Mouse (Mus musculus): ENCODE measurements around the gene Foxl2.

The Foxl2 gene

GRCm38 (mm10) chr9:98955103-98955715 is at the start of gene Foxl2:
Foxl2 (plus strand) TSS chr9:98955288.
- DNase-seq (ENCODE audit: low spot score in 2 of 2), result peak in 1 of 2 experiments; percentile 26

GRCm38 (mm10) chr9:98920629-98921523 is 34.2 kb upstream of the Foxl2 start:
- DNase-seq (ENCODE audit: low spot score in 2 of 2), result no peak

- DNase-seq (ENCODE audit: low spot score in 2 of 2), result no peak
Observed at GRCm38 (mm10) chr9:98923119-98923518, 32.0 kb upstream of the Foxl2 start.

- no peak for DNase-seq (ENCODE audit: low spot score in 2 of 2)
Observed at GRCm38 (mm10) chr9:98924183-98924582, 30.9 kb upstream of the Foxl2 start.

GRCm38 (mm10) chr9:98929496-98929895 is 25.6 kb upstream of the Foxl2 start:
- no peak for DNase-seq (ENCODE audit: low spot score in 2 of 2)

- no peak for DNase-seq (ENCODE audit: low spot score in 2 of 2)
Observed at GRCm38 (mm10) chr9:98932931-98933330, 22.2 kb upstream of the Foxl2 start.

GRCm38 (mm10) chr9:98935190-98935909 is 19.7 kb upstream of the Foxl2 start:
- DNase-seq (ENCODE audit: low spot score in 2 of 2), result no peak

GRCm38 (mm10) chr9:98939290-98939689 is 15.8 kb upstream of the Foxl2 start:
- DNase-seq (ENCODE audit: low spot score in 2 of 2), result no peak

- DNase-seq (ENCODE audit: low spot score in 2 of 2), result no peak
Observed at GRCm38 (mm10) chr9:98952171-98953050, 2.7 kb upstream of the Foxl2 start.

GRCm38 (mm10) chr9:98953291-98953690 is 1.8 kb upstream of the Foxl2 start:
- DNase-seq (ENCODE audit: low spot score in 2 of 2), result no peak

GRCm38 (mm10) chr9:98953830-98954229 is 1.3 kb upstream of the Foxl2 start:
- no peak for DNase-seq (ENCODE audit: low spot score in 2 of 2)

- no peak for DNase-seq (ENCODE audit: low spot score in 2 of 2)
Observed at GRCm38 (mm10) chr9:98954391-98955102, 541 bp upstream of the Foxl2 start.

GRCm38 (mm10) chr9:98955716-98956224 is 682 bp downstream of the Foxl2 start:
- no peak for DNase-seq (ENCODE audit: low spot score in 2 of 2)

- DNase-seq (ENCODE audit: low spot score in 2 of 2), result no peak
Observed at GRCm38 (mm10) chr9:98956591-98957381, 1.7 kb downstream of the Foxl2 start.

GRCm38 (mm10) chr9:98957751-98958351 is 2.8 kb downstream of the Foxl2 start:
- DNase-seq (ENCODE audit: low spot score in 2 of 2), result no peak

- DNase-seq (ENCODE audit: low spot score in 2 of 2), result no peak
Observed at GRCm38 (mm10) chr9:98958628-98959027, 3.5 kb downstream of the Foxl2 start.

GRCm38 (mm10) chr9:98959851-98960250 is 4.8 kb downstream of the Foxl2 start:
- no peak for DNase-seq (ENCODE audit: low spot score in 2 of 2)

- no peak for DNase-seq (ENCODE audit: low spot score in 2 of 2)
Observed at GRCm38 (mm10) chr9:98960348-98960747, 5.3 kb downstream of the Foxl2 start.
